Mouse (Mus musculus): Measurements from ENCODE around the gene Cic.

GRCm38 (mm10) chr7:25326233-25326632 is 58.7 kb downstream of the Cic start:
- TF ChIP-seq CTCF (IDR thresholded peaks at IDR 0.05; ENCODE audit: low read depth, low read length) (no peak), POLR2A (IDR thresholded peaks at IDR 0.05; ENCODE audit: insufficient read depth, low read length) (no peak)
